Mouse (Mus musculus): ENCODE measurements around the gene 2200002D01Rik. TPM values are rescaled to one million over a fixed set of nuclear protein-coding genes. Genes with fewer than 3 reads are reported as not detected.

2200002D01Rik gene
- polyA plus RNA-seq, 1 experiment from 2014 or later, result 1.5 TPM

DNA sequence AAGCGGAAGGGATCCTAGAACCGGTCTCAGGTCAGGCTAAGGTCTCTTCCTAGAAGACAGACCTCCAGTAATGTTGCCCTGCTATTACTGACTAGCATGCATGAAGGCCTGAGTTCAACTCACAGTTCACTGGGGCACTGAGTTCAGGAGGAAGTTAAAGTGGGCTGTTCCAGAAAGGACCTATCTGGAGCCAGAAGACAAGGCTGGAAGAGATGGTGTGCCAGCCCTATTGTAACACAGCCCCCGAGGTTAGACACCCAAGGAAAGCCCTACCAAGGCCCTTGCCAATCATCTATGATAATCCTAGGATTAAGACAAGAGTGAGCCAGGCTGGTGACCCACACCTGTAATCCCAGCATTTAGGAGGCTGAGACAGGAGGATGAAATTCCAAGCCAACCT, 16.7 kb downstream of the 2200002D01Rik start:
- peaks cover 15% of the 10 kb centered on the region for H3K27me3 ChIP-seq (ENCODE audit: control insufficient read depth, insufficient read depth, low read length)
- ATAC-seq (replicated peaks; ENCODE audit: insufficient number of reproducible peaks, low FRiP score, low TSS enrichment, low read depth), result no peak
- no peak overlapping the region; the same call in 1 of the 2 replicates for H3K4me3 ChIP-seq (ENCODE audit: low read depth, low read length)
- peaks cover 4% of the 10 kb centered on the region for H3K4me1 ChIP-seq (ENCODE audit: control insufficient read depth, insufficient read depth, low read length)
- no peak overlapping the region; the same call in 1 of the 2 replicates for H3K4me2 ChIP-seq (ENCODE audit: low read depth, low read length)
- H3K9ac ChIP-seq (replicated peaks; ENCODE audit: low read length), result no peak overlapping the region
- no peak for DNase-seq (ENCODE audit: low spot score)
- no peaks in the 10 kb centered on the region for H3K9me3 ChIP-seq (replicated peaks; ENCODE audit: control insufficient read depth, low read length)
- no peak overlapping the region for H3K27ac ChIP-seq (replicated peaks; ENCODE audit: low read depth, low read length)
- no peaks in the 10 kb centered on the region for H3K36me3 ChIP-seq (replicated peaks; ENCODE audit: control insufficient read depth, insufficient read depth, low read depth, low read length)
- 48% methylated on average over 3 of the region's 3 CpGs for whole genome bisulfite sequencing

DNA sequence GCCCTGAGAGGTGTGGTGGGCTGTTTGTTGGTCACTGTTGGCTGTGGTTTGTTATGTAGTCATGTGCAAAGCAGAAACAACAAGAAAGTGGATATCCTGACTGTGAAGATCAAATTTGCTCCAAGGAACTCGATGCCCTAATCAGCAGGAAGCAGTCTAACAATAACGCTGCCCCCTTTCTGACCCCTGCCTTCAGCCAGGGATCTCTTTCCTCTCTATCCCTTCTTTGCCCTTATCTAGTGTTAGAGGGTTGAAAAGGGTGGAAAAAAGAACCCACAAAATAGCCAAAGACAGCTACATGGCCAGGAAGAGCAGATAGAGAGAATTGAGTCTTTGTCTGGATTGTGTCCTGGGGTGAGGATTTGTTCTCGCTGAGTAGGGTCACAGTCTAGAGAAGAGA, 17.7 kb downstream of the 2200002D01Rik start:
- H3K36me3 ChIP-seq (replicated peaks; ENCODE audit: control insufficient read depth, insufficient read depth, low read depth, low read length), result no peaks in the 10 kb centered on the region
- H3K4me2 ChIP-seq (ENCODE audit: low read depth, low read length), result no peak overlapping the region
- H3K4me3 ChIP-seq (ENCODE audit: low read depth, low read length), result no peak overlapping the region
- DNase-seq (ENCODE audit: low spot score) (no peak), ATAC-seq (replicated peaks; ENCODE audit: insufficient number of reproducible peaks, low FRiP score, low TSS enrichment, low read depth) (no peak)
- no peak overlapping the region for H3K27ac ChIP-seq (replicated peaks; ENCODE audit: low read depth, low read length)
- 17% methylated on average over 3 of the region's 3 CpGs for WGBS
- peaks cover 5% of the 10 kb centered on the region for H3K4me1 ChIP-seq (ENCODE audit: control insufficient read depth, insufficient read depth, low read length)
- H3K9me3 ChIP-seq (replicated peaks; ENCODE audit: control insufficient read depth, low read length), result no peaks in the 10 kb centered on the region
- peaks cover 15% of the 10 kb centered on the region for H3K27me3 ChIP-seq (ENCODE audit: control insufficient read depth, insufficient read depth, low read length)
- H3K9ac ChIP-seq (replicated peaks; ENCODE audit: low read length), result no peak overlapping the region

- no peak overlapping the region for H3K4me3 ChIP-seq (ENCODE audit: low read depth, low read length)
- no peaks in the 10 kb centered on the region for H3K36me3 ChIP-seq (replicated peaks; ENCODE audit: control insufficient read depth, insufficient read depth, low read depth, low read length)
- 74% methylated on average over 4 of the region's 4 CpGs for WGBS
- no peaks in the 10 kb centered on the region for H3K9me3 ChIP-seq (replicated peaks; ENCODE audit: control insufficient read depth, low read length)
- ATAC-seq (replicated peaks; ENCODE audit: insufficient number of reproducible peaks, low FRiP score, low TSS enrichment, low read depth) (no peak), DNase-seq (ENCODE audit: low spot score) (no peak)
- peaks cover 15% of the 10 kb centered on the region for H3K27me3 ChIP-seq (ENCODE audit: control insufficient read depth, insufficient read depth, low read length)
- H3K27ac ChIP-seq (replicated peaks; ENCODE audit: low read depth, low read length), result no peak overlapping the region
- no peak overlapping the region for H3K4me2 ChIP-seq (ENCODE audit: low read depth, low read length)
- H3K4me1 ChIP-seq (ENCODE audit: control insufficient read depth, insufficient read depth, low read length), result peaks cover 13% of the 10 kb centered on the region
- no peak overlapping the region for H3K9ac ChIP-seq (replicated peaks; ENCODE audit: low read length)
Measured at GRCm38 (mm10) chr7:29228202-29228601, 20.1 kb downstream of the 2200002D01Rik start.

DNA sequence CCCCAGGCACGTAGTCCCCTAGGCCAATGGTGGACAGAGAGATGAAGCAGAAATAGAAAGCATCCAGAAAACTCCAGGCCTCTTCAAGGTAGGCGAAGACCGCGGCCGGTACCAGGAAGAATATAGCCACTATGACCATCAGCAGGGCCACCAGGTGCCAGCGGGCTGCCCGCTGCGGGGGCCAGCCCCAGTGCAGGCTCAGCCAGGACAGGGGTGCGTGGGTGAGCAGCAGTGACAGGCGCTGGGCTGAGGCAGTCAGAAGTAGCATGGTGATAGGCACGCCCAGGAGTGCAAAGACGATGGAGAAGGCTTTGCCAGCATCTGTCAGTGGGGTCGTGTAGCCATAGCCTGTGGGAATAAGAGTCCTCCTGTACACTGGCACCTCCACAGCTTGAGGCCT, 22.7 kb downstream of the 2200002D01Rik start:
- Histone ChIP-seq H3K4me2 (ENCODE audit: low read depth, low read length) (peak overlapping the region; percentile 42), H3K9me3 (replicated peaks; ENCODE audit: control insufficient read depth, low read length) (no peaks in the 10 kb centered on the region), H3K4me1 (ENCODE audit: control insufficient read depth, insufficient read depth, low read length) (peaks cover 9% of the 10 kb centered on the region), H3K36me3 (replicated peaks; ENCODE audit: control insufficient read depth, insufficient read depth, low read depth, low read length) (no peaks in the 10 kb centered on the region), H3K27ac (replicated peaks; ENCODE audit: low read depth, low read length) (no peak overlapping the region), H3K27me3 (ENCODE audit: control insufficient read depth, insufficient read depth, low read length) (no peaks in the 10 kb centered on the region), H3K4me3 (ENCODE audit: low read depth, low read length) (no peak overlapping the region), H3K9ac (replicated peaks; ENCODE audit: low read length) (peak overlapping the region; percentile 39)
- WGBS, result 72% methylated on average over 13 of the region's 13 CpGs
- 0 out of 2 replicates have a peak, but pooled peaks have one; percentile 42 for ATAC-seq (replicated peaks; ENCODE audit: insufficient number of reproducible peaks, low FRiP score, low TSS enrichment, low read depth)
- no peak for DNase-seq (ENCODE audit: low spot score)

DNA sequence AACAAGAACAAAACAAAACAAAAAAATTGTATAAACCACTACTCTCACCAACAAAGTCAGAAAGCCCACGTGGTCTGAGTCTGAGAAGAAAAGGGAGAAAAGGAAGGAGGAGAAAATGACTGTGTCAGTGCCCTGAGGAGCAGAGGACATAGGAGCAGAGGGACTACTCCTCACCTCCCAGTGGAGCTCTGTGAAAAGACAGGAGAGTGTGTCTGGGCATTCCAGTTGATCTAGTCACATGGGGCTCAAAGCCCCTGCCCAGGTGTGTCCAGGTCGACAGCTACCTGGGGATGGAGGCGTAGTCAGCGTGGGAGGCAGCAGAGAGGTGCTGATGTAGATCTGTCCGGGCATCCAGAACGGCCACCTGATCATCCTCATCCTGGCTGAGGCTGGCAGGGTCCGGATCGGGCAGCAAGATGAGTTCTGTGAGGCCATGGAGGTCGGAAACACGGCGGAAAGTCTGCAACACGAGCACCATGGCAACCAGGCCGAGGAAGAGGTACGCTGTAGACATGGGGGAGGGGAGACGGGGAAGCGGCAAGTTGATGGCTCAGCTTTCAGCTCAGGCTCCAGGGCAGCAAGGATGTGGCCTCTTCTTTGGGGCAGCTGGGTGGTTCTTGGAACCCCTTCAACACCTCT, 23.4 kb downstream of the 2200002D01Rik start:
- H3K4me3 ChIP-seq (ENCODE audit: low read depth, low read length), result peak overlapping the region; percentile 15; the same call in 1 of the 2 replicates
- 8% methylated on average over 16 of the region's 16 CpGs for WGBS
- peak; percentile 47; the same call in 1 of the 2 replicates for ATAC-seq (replicated peaks; ENCODE audit: insufficient number of reproducible peaks, low FRiP score, low TSS enrichment, low read depth)

GRCm38 (mm10) chr7:29214846-29215245, 33.4 kb downstream of the 2200002D01Rik start:
- no peaks in the 10 kb centered on the region for H3K36me3 ChIP-seq (replicated peaks; ENCODE audit: control insufficient read depth, insufficient read depth, low read depth, low read length)
- no peaks in the 10 kb centered on the region; the same call in 1 of the 2 replicates for H3K9me3 ChIP-seq (replicated peaks; ENCODE audit: control insufficient read depth, low read length)
- 46% methylated on average over 15 of the region's 15 CpGs for WGBS
- no peak overlapping the region for H3K9ac ChIP-seq (replicated peaks; ENCODE audit: low read length)
- no peak overlapping the region for H3K4me2 ChIP-seq (ENCODE audit: low read depth, low read length)
- ATAC-seq (replicated peaks; ENCODE audit: insufficient number of reproducible peaks, low FRiP score, low TSS enrichment, low read depth) (no peak), DNase-seq (ENCODE audit: low spot score) (no peak)
- H3K27me3 ChIP-seq (ENCODE audit: control insufficient read depth, insufficient read depth, low read length), result no peaks in the 10 kb centered on the region; the same call in 1 of the 2 replicates
- H3K4me3 ChIP-seq (ENCODE audit: low read depth, low read length), result no peak overlapping the region
- no peak overlapping the region for H3K27ac ChIP-seq (replicated peaks; ENCODE audit: low read depth, low read length)
- no peaks in the 10 kb centered on the region for H3K4me1 ChIP-seq (ENCODE audit: control insufficient read depth, insufficient read depth, low read length)

More for the DNA sequence above, 23.4 kb downstream of the 2200002D01Rik start:
- peak overlapping the region; percentile 42 for H3K4me2 ChIP-seq (ENCODE audit: low read depth, low read length)
- peaks cover 9% of the 10 kb centered on the region for H3K4me1 ChIP-seq (ENCODE audit: control insufficient read depth, insufficient read depth, low read length)
- H3K9ac ChIP-seq (replicated peaks; ENCODE audit: low read length), result peak overlapping the region; percentile 39
- no peaks in the 10 kb centered on the region for H3K27me3 ChIP-seq (ENCODE audit: control insufficient read depth, insufficient read depth, low read length)
- no peak overlapping the region for H3K27ac ChIP-seq (replicated peaks; ENCODE audit: low read depth, low read length)
- peak; percentile 75 for DNase-seq (ENCODE audit: low spot score)
- no peaks in the 10 kb centered on the region for H3K36me3 ChIP-seq (replicated peaks; ENCODE audit: control insufficient read depth, insufficient read depth, low read depth, low read length)
- no peaks in the 10 kb centered on the region for H3K9me3 ChIP-seq (replicated peaks; ENCODE audit: control insufficient read depth, low read length)

- H3K9ac ChIP-seq (replicated peaks; ENCODE audit: low read length), result no peak overlapping the region
- DNase-seq (ENCODE audit: low spot score) (no peak), ATAC-seq (replicated peaks; ENCODE audit: insufficient number of reproducible peaks, low FRiP score, low TSS enrichment, low read depth) (no peak)
- 69% methylated on average over 2 of the region's 2 CpGs for WGBS
- no peak overlapping the region for H3K27ac ChIP-seq (replicated peaks; ENCODE audit: low read depth, low read length)
- no peaks in the 10 kb centered on the region for H3K9me3 ChIP-seq (replicated peaks; ENCODE audit: control insufficient read depth, low read length)
- no peaks in the 10 kb centered on the region for H3K36me3 ChIP-seq (replicated peaks; ENCODE audit: control insufficient read depth, insufficient read depth, low read depth, low read length)
- H3K4me3 ChIP-seq (ENCODE audit: low read depth, low read length), result no peak overlapping the region
- H3K4me1 ChIP-seq (ENCODE audit: control insufficient read depth, insufficient read depth, low read length), result no peaks in the 10 kb centered on the region
- no peaks in the 10 kb centered on the region; the same call in 1 of the 2 replicates for H3K27me3 ChIP-seq (ENCODE audit: control insufficient read depth, insufficient read depth, low read length)
- H3K4me2 ChIP-seq (ENCODE audit: low read depth, low read length), result no peak overlapping the region
Measured at GRCm38 (mm10) chr7:29214236-29214635, 34.0 kb downstream of the 2200002D01Rik start.

- 2% methylated on average over 20 of the region's 20 CpGs for WGBS
- Histone ChIP-seq H3K9ac (replicated peaks; ENCODE audit: low read length) (no peak within 1 kb of the TSS), H3K27ac (replicated peaks; ENCODE audit: low read depth, low read length) (no peak within 1 kb of the TSS), H3K4me1 (ENCODE audit: control insufficient read depth, insufficient read depth, low read length) (no peaks in the 10 kb centered on the region), H3K27me3 (ENCODE audit: control insufficient read depth, insufficient read depth, low read length) (no peaks in the 10 kb centered on the region; the same call in 1 of the 2 replicates), H3K9me3 (replicated peaks; ENCODE audit: control insufficient read depth, low read length) (no peaks in the 10 kb centered on the region), H3K4me3 (ENCODE audit: low read depth, low read length) (no peak within 1 kb of the TSS), H3K4me2 (ENCODE audit: low read depth, low read length) (peak within 1 kb of the TSS; percentile 19), H3K36me3 (replicated peaks; ENCODE audit: control insufficient read depth, insufficient read depth, low read depth, low read length) (no peaks in the 10 kb centered on the region)
- DNase-seq (ENCODE audit: low spot score) (peak; percentile 75), ATAC-seq (replicated peaks; ENCODE audit: insufficient number of reproducible peaks, low FRiP score, low TSS enrichment, low read depth) (peak; percentile 57)
Measured at GRCm38 (mm10) chr7:29213675-29214082, 34.6 kb downstream of the 2200002D01Rik start, which contains the start of gene Catsperg1. Catsperg1 (minus strand) TSS chr7:29214035.

Data from embryonic facial prominence, embryonic 11.5 days (tissue).